Mouse (Mus musculus) kidney, adult 9 months (tissue): ENCODE measurements around the gene Nedd9.
A peak's percentile ranks its signal among the peaks of the same experiment; 100 is the strongest.

Experiments used
- DNase-seq: peaks from one replicate; pipeline ENCODE4 v3.0.0; 2022

Nedd9 gene

DNA sequence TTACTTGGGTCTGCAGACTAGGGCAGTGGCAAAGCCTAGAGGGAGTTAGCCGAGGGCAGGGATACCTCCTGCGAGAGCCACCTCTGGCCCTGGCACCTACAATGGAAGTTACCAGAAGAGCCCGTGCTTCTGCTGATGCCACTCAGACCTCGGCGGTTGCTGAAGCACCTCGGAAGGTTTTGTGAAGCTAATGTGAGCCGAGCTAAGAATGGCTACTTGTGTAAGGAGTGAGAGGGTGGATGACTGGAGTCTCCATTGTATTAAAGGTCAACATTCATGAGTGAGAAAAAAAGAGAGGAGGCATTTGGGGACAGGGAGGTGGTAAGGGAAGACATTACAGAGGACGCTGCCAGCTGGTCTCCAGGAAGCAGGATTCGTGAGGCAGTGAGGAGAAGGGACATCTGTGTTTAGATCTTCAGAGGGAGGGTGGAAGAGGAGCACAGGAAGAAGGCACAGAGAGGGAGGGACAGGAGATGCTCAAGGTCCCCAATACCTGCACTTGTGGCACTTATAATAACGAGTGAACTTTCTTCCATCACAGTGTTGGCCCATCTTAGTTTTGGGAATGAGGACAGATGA, 78.7 kb downstream of the Nedd9 start:
- no peak for DNase-seq

DNA sequence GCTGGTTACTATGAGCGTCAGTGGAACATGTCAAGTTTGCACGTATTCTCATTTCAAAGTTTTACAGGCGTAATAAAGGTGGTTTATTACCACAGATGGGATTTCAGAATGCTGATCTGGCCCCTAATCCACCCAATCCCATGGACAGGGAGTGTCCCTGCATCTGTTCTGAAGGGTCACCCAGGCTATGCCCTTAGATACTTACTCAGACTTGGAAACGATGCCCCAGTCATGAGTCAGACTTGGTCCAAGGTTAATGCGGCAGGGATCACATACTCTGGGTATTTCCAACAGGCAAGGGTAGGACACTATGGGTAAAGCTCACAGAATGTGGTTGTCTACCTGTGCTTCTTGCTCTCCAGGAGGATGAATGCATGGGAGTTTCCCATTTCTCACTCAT, 82.2 kb downstream of the Nedd9 start:
- DNase-seq: no peak

- no peak for DNase-seq
Measured at GRCm38 (mm10) chr13:41403838-41404237, 83.3 kb downstream of the Nedd9 start.

- peak; percentile 54 for DNase-seq
Measured at GRCm38 (mm10) chr13:41402441-41403003, 84.6 kb downstream of the Nedd9 start.

- no peak for DNase-seq
Measured at GRCm38 (mm10) chr13:41401775-41402174, 85.4 kb downstream of the Nedd9 start.

DNA sequence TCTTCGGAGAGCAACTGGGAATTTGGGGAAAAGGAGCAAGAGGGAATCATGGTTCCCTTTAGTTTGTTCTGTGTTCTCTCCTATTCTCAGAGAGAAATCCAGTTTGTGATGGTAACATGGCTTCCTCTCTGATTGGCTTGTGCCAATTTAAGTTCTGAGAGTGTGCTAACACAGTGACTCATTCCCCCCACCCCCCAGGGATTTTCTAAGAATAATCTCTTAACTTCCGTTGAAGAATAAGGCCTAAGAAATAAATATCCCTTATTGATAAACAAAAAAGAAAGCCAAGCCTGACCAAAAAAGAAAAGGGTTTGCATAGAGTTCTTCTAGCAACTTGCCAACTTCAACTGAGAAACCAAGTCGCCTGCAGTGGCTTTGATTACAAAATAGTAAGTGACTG, 86.9 kb downstream of the Nedd9 start:
- DNase-seq: no peak

GRCm38 (mm10) chr13:41392191-41392590, 95.0 kb downstream of the Nedd9 start:
- DNase-seq: no peak

- no peak for DNase-seq
Measured at GRCm38 (mm10) chr13:41390698-41391097, 96.5 kb downstream of the Nedd9 start.

GRCm38 (mm10) chr13:41386581-41386980, 100.6 kb downstream of the Nedd9 start:
- DNase-seq: no peak

GRCm38 (mm10) chr13:41384896-41385295, 102.3 kb downstream of the Nedd9 start:
- no peak for DNase-seq

- DNase-seq: no peak
Measured at GRCm38 (mm10) chr13:41382635-41383034, 104.5 kb downstream of the Nedd9 start.

- DNase-seq: no peak
Measured at GRCm38 (mm10) chr13:41381806-41382546, 105.2 kb downstream of the Nedd9 start.

GRCm38 (mm10) chr13:41381041-41381805, 105.9 kb downstream of the Nedd9 start:
- no peak for DNase-seq

DNA sequence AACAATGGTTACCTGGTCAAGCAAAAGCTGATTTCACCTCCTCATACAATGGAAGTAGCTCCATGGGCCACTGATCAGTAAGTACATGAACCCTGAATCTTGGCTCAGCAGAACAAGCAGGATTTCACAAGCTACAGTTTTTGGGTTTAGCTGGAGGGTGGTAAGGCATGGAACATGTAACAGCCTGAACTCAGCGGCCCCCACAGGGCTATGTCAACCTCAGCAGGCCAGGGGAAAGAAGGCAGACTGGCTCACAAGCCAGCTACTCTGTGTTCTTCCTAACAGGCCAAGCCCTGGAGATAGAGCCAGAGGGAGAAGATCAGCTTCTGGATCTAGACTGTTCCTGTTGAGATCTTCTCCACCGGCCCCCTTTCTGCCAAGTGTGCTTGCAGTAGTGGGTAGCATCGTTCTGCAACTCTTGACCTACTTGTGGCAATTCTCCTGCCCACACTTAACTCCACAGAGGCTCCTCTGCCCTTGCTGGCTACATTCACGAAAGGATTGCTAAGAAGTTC, 107.2 kb downstream of the Nedd9 start:
- no peak for DNase-seq

- no peak for DNase-seq
Measured at GRCm38 (mm10) chr13:41378462-41378861, 108.7 kb downstream of the Nedd9 start.

DNA sequence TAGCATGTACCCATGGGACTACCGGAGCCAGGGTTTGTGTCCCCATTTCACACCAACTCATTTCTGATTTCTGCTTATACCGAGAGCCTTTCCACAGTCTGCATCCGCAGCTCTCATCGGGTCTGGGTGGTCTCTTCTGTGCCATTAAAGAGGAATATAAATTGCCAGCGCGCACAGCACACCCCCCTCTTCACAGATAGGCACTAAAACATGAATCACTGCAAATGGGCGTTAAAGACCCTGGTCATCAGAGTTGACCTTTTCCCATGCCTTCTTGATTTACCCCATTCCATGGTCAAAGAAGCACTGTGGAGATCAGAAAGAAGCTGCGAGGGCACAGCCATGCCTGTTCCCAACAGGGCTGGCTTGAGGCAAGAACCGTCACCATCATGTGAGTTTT, 109.3 kb downstream of the Nedd9 start:
- no peak for DNase-seq

DNA sequence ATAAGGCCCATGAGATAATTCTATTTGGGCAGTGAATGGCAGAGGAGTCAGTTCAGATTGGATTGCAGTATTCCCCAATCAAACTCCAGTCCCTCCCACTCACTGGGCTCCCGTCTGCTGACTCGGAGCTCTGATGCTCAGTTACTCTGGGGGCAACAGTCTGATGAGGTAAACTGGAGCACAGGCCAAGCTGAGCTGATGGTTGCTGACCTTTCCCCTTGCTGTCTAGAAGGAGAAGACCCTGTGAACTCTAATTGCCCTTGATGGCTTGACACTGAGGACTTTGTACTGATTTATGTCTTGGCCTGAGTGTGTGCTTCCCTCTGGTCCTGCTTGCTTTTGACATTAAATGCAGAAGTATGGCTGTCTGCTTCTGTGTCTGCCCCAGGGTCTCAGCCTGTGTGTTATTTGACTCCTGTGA, 110.1 kb downstream of the Nedd9 start:
- DNase-seq: no peak

DNA sequence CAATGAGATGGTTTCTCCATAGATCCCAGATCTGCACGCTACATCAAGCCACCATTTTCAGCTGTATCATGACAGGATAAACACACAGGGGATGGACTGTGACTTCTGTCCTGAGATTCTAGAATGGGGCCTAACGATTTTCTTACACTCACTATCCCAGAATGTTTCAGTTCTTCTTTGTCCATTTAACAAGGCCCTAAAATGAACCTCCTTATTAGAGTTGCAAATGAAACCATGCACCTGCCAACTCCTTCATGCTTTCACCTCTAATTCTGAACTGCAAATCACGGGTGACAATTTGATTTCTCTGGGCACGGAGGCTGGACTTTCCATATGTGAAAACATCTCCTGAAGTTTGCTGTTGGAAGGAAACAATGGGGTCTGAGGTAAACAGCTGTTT, 111.1 kb downstream of the Nedd9 start:
- DNase-seq: no peak

DNA sequence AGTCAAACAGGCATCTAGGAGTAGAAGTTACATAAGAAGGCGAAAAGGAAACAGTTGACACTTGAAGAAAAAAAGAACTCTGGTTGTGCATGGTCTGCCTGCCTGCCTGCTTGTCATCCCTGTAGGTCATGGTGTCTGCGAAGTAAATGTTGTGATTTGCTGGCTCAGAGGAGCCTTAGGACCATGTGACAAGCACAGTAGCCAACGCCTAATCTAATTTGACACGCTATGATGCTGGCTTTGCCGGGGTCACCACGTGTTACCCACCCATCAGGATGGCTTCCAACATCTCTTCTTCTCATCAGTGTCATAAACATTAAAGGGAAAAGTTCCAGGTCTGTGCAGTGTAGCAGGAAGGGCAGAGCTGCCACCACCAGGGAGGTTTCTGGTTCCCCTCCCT, 111.5 kb downstream of the Nedd9 start:
- DNase-seq: no peak

DNA sequence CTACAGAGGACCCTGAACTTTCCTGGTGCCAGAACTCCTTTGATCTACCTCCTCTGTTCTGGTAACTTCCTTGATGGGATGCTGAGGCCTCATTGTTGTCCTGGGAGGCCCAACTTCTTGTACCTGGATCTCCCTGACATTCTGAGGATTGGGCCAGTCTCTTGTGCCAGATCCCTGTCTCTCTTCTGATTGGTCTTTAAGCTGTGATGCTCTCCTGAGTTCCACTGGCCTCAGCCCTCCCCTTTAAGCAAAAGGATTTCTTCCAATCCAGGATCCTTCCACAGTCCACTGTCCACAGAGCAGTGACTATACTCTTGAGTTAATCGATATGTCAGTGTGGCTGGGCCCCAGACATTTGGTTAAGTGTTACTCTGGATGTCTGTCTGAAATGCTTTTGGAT, 112.3 kb downstream of the Nedd9 start:
- DNase-seq: no peak

DNA sequence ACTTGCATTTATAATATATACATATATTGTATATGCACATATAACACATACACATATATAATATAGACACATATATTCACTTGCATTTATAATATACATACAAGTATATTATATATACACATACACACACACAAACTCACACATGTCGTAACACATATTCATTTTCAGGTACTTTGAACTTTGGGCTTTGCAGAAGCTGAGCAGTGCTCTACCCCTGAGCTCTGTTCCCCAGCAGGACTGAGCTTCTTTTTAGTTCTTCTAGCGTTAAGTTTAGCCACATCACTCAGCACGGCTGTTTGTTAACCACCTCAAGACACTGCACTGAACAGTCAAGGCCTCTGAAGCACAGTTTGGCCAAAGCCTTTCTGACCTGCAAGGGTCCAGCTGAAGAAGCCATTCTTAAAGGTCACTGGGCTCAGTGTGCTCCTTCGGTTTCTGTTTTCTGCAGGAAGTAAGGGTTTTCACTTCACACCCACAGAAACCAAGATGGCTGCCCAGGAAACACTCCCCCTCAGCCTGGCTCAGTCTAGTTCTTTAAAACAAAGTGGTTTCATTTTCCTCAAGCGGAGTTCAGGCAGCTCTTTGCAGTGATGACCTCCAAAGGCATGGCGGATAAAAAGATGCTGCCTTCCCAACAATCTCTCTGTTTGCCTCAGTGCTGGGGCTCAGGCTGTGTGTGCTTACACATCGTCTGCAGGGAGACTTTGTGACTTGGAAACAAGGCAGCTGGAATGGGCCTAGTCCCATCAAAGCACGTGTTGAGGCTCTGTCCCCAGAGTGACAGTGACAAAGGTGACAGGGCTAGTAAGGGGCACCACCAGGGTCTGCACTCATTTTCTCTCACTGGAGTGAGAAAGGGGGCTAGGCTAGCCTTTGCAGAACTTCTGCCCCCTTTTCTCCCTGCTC, 114.4 kb downstream of the Nedd9 start:
- no peak for DNase-seq

DNA sequence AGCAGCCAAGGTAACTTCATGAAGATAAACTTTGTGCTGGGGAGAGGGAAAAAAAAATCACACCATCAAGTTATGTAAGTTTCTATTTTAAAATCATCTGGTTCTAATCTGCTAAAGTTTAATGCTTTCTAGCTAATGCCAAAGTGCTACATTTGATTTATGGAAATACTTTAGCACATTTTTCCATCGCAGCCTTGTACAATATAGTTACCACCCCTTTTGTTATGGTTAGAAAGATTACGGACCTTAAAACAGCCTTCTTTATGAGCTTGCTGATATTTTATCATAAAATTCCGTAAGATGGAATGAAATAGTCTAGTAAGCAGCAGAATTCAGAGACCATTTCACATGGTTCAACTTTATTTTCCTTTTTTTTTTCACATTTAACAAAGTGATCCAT, 115.6 kb downstream of the Nedd9 start:
- no peak for DNase-seq
